Mouse (Mus musculus) heart, adult 18-20 months (tissue): ENCODE data around the gene Psat1. TPM values are rescaled to one million over a fixed set of nuclear protein-coding genes. Genes with fewer than 3 reads are reported as not detected.
A peak's percentile ranks its signal among the peaks of the same experiment; 100 is the strongest.

Experiments used
- DNase-seq, 2 experiments: peaks; one replicate each; pipeline ENCODE4 v3.0.0; 2021 to 2022; ENCODE audit warnings: mixed read lengths in 1 of 2
- total RNA-seq, 2 experiments: library from RNA; stranded (reverse); gene quantifications; 2 replicates each; pipeline ENCODE4 v1.2.3; 2021

Gene Psat1
- total RNA-seq, 2 experiments from 2014 or later = 3.7 to 4.2 TPM

- peak; percentile 74 to 77 for DNase-seq
These were observed 22.8 kb downstream of the Psat1 start for GRCm38 (mm10) chr19:15924181-15924865.

- peak; percentile 50 to 53 for DNase-seq
These were observed 23.7 kb downstream of the Psat1 start for GRCm38 (mm10) chr19:15923426-15923825.

- DNase-seq = no peak
These were observed 27.8 kb downstream of the Psat1 start for GRCm38 (mm10) chr19:15919336-15919735.

- DNase-seq = no peak
These were observed 29.0 kb downstream of the Psat1 start for GRCm38 (mm10) chr19:15918111-15918510.

GRCm38 (mm10) chr19:15913249-15913997 is 33.7 kb downstream of the Psat1 start:
- no peak for DNase-seq

GRCm38 (mm10) chr19:15911441-15911840 is 35.7 kb downstream of the Psat1 start:
- DNase-seq = no peak

GRCm38 (mm10) chr19:15910987-15911386 is 36.1 kb downstream of the Psat1 start:
- DNase-seq = peak; percentile 72 to 77

GRCm38 (mm10) chr19:15910488-15910887 is 36.6 kb downstream of the Psat1 start:
- DNase-seq = peak in 1 of 2 experiments; percentile 11

GRCm38 (mm10) chr19:15908016-15908415 is 39.1 kb downstream of the Psat1 start:
- peak; percentile 14 to 23 for DNase-seq

- peak; percentile 24 to 48 for DNase-seq
These were observed 42.4 kb downstream of the Psat1 start for GRCm38 (mm10) chr19:15904734-15905133.

GRCm38 (mm10) chr19:15903508-15904480 is 43.3 kb downstream of the Psat1 start:
- no peak for DNase-seq

- no peak for DNase-seq
These were observed 51.5 kb downstream of the Psat1 start for GRCm38 (mm10) chr19:15895681-15896080.

- DNase-seq = no peak
These were observed 55.0 kb downstream of the Psat1 start for GRCm38 (mm10) chr19:15892146-15892545.

- no peak for DNase-seq
These were observed 58.7 kb downstream of the Psat1 start for GRCm38 (mm10) chr19:15888466-15888865.

GRCm38 (mm10) chr19:15882705-15883426 is 64.3 kb downstream of the Psat1 start:
- DNase-seq = no peak

- no peak for DNase-seq
These were observed 66.4 kb downstream of the Psat1 start for GRCm38 (mm10) chr19:15880731-15881130.

- no peak for DNase-seq
These were observed 67.9 kb downstream of the Psat1 start for GRCm38 (mm10) chr19:15879271-15879670.

- DNase-seq = no peak
These were observed 78.1 kb downstream of the Psat1 start for GRCm38 (mm10) chr19:15868865-15869698.

GRCm38 (mm10) chr19:15866851-15867250 is 80.3 kb downstream of the Psat1 start:
- peak; percentile 20 to 57 for DNase-seq

GRCm38 (mm10) chr19:15866126-15866525 is 81.0 kb downstream of the Psat1 start:
- DNase-seq = no peak

GRCm38 (mm10) chr19:15865431-15865830 is 81.7 kb downstream of the Psat1 start:
- DNase-seq = no peak
